Mouse (Mus musculus) lung, postnatal 14 days (tissue): ENCODE data around the gene Polr1a.

Source experiments
- DNase-seq: peaks from one replicate; pipeline ENCODE4 v3.0.0; 2021

Polr1a gene

GRCm38 (mm10) chr6:72001220-72001777, 92.4 kb downstream of the Polr1a start:
- DNase-seq = no peak

GRCm38 (mm10) chr6:72007411-72008212, 98.8 kb downstream of the Polr1a start:
- no peak for DNase-seq

- DNase-seq = no peak
Observed at GRCm38 (mm10) chr6:72008213-72008655, 99.4 kb downstream of the Polr1a start.

- no peak for DNase-seq
Observed at GRCm38 (mm10) chr6:72009454-72009853, 100.6 kb downstream of the Polr1a start.

- DNase-seq = no peak
Observed at GRCm38 (mm10) chr6:72014033-72014432, 105.2 kb downstream of the Polr1a start.

- DNase-seq = no peak
Observed at GRCm38 (mm10) chr6:72018052-72018451, 109.2 kb downstream of the Polr1a start.

GRCm38 (mm10) chr6:72025497-72025896, 116.6 kb downstream of the Polr1a start:
- DNase-seq = no peak

- no peak for DNase-seq
Observed at GRCm38 (mm10) chr6:72028079-72028478, 119.2 kb downstream of the Polr1a start.

GRCm38 (mm10) chr6:72029674-72030073, 120.8 kb downstream of the Polr1a start:
- DNase-seq = no peak
